Mouse (Mus musculus) forebrain, embryonic 16.5 days (tissue): ENCODE measurements around the gene Myh10. TPM values are rescaled to one million over a fixed set of nuclear protein-coding genes. Genes with fewer than 3 reads are reported as not detected.

Source experiments
- ATAC-seq: fragments of 200-750 bp; cut with Nextera tagmentation; 2 replicates; pipeline ENCODE4 v1.8.0; 2017; ENCODE audit warnings: mild to moderate bottlenecking, moderate library complexity
- H3K27ac ChIP-seq: fragments of 300-500 bp; sonication (generic); 2 replicates; pipeline ENCODE4 v1.5.1; 2014; ENCODE audit warnings: low read length, control low read depth
- H3K27me3 ChIP-seq: fragments of 300-500 bp; sonication (generic); replicated peaks from 2 replicates; pipeline ENCODE4 v1.6.1; 2014; ENCODE audit warnings: low read length; ENCODE audit not compliant: control insufficient read depth, insufficient read depth
- H3K36me3 ChIP-seq: fragments of 300-500 bp; sonication (generic); 2 replicates; pipeline ENCODE4 v1.6.1; 2014; ENCODE audit not compliant: control insufficient read depth, insufficient read depth
- H3K4me1 ChIP-seq: fragments of 300-500 bp; sonication (generic); replicated peaks from 2 replicates; pipeline ENCODE4 v1.6.1; 2014; ENCODE audit warnings: low read length; ENCODE audit not compliant: control insufficient read depth, insufficient read depth
- H3K4me2 ChIP-seq: fragments of 300-500 bp; sonication (generic); 2 replicates; pipeline ENCODE4 v1.6.1; 2014; ENCODE audit warnings: mild to moderate bottlenecking, low read length, control low read depth
- H3K4me3 ChIP-seq: fragments of 300-500 bp; sonication (generic); replicated peaks from 2 replicates; pipeline ENCODE4 v1.5.1; 2014; ENCODE audit warnings: mild to moderate bottlenecking, low read length, control low read depth
- H3K9ac ChIP-seq: fragments of 300-500 bp; sonication (generic); replicated peaks from 2 replicates; pipeline ENCODE4 v1.6.1; 2014; ENCODE audit warnings: low read depth, low read length, control low read depth
- H3K9me3 ChIP-seq: fragments of 300-500 bp; sonication (generic); 2 replicates; pipeline ENCODE4 v1.6.1; 2016; ENCODE audit warnings: low read length; ENCODE audit not compliant: control insufficient read depth
- WGBS: fragments of 180-500 bp; shearing (Covaris S2); extraction: QIAGEN DNeasy Blood & Tissue Kit; methylation state at CpG from one replicate; pipeline ENCODE4 v1.1.7; 2014; 5-methylcytosine and 5-hydroxymethylcytosine counted together
- polyA plus RNA-seq: library from polyadenylated mRNA; unstranded; fragments of >200 nt; fragmentation: Nextera tagmentation; extraction: Ambion mirVana; gene quantifications from 2 replicates; pipeline ENCODE4 v1.2.1, GENCODE M21; 2015

The Myh10 gene
- polyA plus RNA-seq, 1 experiment from 2014 or later, result 136 TPM

GRCm38 (mm10) chr11:68791794-68792193 is 100.4 kb downstream of the Myh10 start:
- Histone ChIP-seq H3K9me3 (no peaks in the 10 kb centered on the region), H3K27ac (no peak overlapping the region), H3K4me2 (no peak overlapping the region), H3K27me3 (no peaks in the 10 kb centered on the region), H3K36me3 (peaks cover 66% of the 10 kb centered on the region), H3K4me1 (no peaks in the 10 kb centered on the region), H3K4me3 (no peak overlapping the region), H3K9ac (no peak overlapping the region)
- WGBS, result 93% methylated on average over 9 of the region's 9 CpGs
- no peak for ATAC-seq

GRCm38 (mm10) chr11:68798258-68798657 is 106.9 kb downstream of the Myh10 start:
- no peak overlapping the region for H3K4me3 ChIP-seq
- H3K27me3 ChIP-seq, result no peaks in the 10 kb centered on the region
- no peak overlapping the region for H3K9ac ChIP-seq
- H3K27ac ChIP-seq, result no peak overlapping the region
- peaks cover 71% of the 10 kb centered on the region for H3K36me3 ChIP-seq
- H3K4me1 ChIP-seq, result no peaks in the 10 kb centered on the region
- 96% methylated on average over 10 of the region's 10 CpGs for WGBS
- no peak for ATAC-seq
- H3K9me3 ChIP-seq, result no peaks in the 10 kb centered on the region
- H3K4me2 ChIP-seq, result no peak overlapping the region

DNA sequence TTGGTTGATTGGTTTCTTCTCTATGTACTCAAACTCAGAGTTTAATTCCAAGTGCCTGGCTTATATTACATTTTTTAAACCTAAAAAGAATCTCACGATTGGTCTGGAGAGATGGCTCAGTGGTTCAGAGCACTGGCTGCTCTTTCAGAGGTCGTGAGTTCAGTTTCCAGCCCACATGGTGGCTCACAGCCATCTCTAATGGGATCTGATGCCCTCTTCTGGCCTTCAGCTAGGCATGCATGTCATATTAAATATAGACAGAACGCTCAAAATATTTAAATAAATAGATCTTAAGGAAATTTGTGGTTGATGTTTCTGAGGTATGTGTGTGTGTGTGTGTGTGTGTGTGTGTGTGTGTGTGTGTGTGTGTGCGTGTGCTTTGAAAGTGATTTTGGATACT is 113.8 kb downstream of the Myh10 start:
- no peak for ATAC-seq
- H3K36me3 ChIP-seq, result peaks cover 77% of the 10 kb centered on the region
- 65% methylated on average over 4 of the region's 4 CpGs for WGBS
- H3K27me3 ChIP-seq, result no peaks in the 10 kb centered on the region
- no peak overlapping the region for H3K27ac ChIP-seq
- no peaks in the 10 kb centered on the region for H3K4me1 ChIP-seq
- no peak overlapping the region for H3K4me3 ChIP-seq
- H3K9ac ChIP-seq, result no peak overlapping the region
- H3K9me3 ChIP-seq, result no peaks in the 10 kb centered on the region
- no peak overlapping the region for H3K4me2 ChIP-seq

DNA sequence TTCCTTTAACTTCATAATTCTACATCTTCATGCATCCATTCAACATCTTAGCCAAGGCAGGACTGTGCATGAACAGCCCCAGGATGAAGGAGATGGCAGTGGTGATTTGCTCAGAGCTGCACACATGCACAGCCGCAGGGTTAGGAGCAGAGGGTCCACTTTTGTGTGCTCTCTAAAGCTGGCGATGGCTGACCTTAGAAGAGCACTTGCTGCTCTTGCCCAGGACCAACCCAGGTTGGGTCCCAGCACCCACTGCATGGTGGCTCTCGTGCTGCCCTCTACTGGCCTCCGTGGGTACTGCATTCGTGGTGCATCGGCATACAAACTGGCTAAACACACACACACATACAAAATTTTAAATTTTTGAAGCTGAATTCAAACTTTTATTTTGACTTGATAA is 116.4 kb downstream of the Myh10 start:
- Histone ChIP-seq H3K9me3 (no peaks in the 10 kb centered on the region), H3K4me1 (no peaks in the 10 kb centered on the region), H3K36me3 (peaks cover 71% of the 10 kb centered on the region), H3K9ac (no peak overlapping the region), H3K27ac (no peak overlapping the region), H3K4me2 (no peak overlapping the region), H3K27me3 (no peaks in the 10 kb centered on the region), H3K4me3 (no peak overlapping the region)
- peak; percentile 23; the same call in 1 of the 2 replicates for ATAC-seq
- 37% methylated on average over 6 of the region's 6 CpGs for WGBS

GRCm38 (mm10) chr11:68811881-68812577 is 120.7 kb downstream of the Myh10 start:
- WGBS, result 85% methylated on average over 9 of the region's 9 CpGs
- no peak overlapping the region for H3K9ac ChIP-seq

DNA sequence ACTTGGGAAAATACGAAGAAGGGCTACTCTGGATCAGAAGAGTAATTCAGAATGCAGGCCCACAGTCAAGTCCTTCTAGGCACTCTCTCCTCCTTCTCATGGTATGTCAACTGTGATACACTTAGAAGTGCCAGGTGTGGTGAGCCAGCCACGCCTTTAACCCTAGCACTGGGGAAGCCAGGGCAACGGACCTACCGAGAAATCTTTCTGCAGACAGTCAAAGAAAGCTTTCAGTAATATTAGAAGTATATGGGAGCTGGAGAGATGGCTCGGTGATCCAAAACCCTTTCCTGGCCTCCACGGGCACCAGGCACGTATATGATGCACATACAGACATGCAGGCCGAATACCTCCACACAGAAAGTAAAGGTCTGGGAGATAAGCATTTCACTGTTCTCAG is 127.1 kb downstream of the Myh10 start:
- Histone ChIP-seq H3K27ac (no peak overlapping the region), H3K4me1 (no peaks in the 10 kb centered on the region), H3K4me2 (no peak overlapping the region), H3K9me3 (no peaks in the 10 kb centered on the region), H3K27me3 (no peaks in the 10 kb centered on the region), H3K9ac (no peak overlapping the region), H3K36me3 (peaks cover 42% of the 10 kb centered on the region), H3K4me3 (no peak overlapping the region)
- 91% methylated on average over 8 of the region's 8 CpGs for WGBS
- no peak for ATAC-seq

More at GRCm38 (mm10) chr11:68811881-68812577, 120.7 kb downstream of the Myh10 start:
- no peak for ATAC-seq
- peaks cover 71% of the 10 kb centered on the region for H3K36me3 ChIP-seq
- H3K4me1 ChIP-seq, result no peaks in the 10 kb centered on the region
- H3K27me3 ChIP-seq, result no peaks in the 10 kb centered on the region
- H3K4me3 ChIP-seq, result no peak overlapping the region
- no peak overlapping the region for H3K27ac ChIP-seq
- H3K9me3 ChIP-seq, result no peaks in the 10 kb centered on the region
- no peak overlapping the region for H3K4me2 ChIP-seq

DNA sequence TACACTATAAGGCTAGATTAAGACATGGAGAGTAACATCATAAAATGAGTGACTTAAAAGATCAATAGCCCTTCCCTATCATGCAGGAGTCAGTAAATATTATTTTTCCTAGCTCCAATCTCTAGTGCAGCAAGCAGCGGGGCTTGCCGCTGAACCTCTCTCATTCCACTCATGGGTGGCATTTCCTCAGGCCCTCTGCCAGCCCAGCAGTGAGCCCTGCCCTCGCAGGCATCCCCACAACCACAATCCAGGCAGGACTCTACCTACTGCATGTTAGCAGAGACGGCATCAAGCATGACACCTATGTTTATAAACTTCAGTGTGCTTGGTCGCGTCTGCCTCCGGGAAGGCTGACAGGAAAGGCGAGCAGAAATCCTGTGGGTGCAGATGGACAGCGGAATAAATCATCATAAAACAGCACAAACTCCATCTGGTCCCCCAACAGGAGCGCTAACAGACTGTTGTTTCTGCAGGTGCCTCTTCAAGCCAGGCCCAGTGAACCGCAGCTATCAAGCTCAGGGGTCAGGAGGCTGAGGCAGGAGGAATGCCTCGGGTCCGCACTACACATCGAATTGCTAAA is 128.0 kb downstream of the Myh10 start:
- Histone ChIP-seq H3K4me2 (no peak overlapping the region), H3K9me3 (no peaks in the 10 kb centered on the region), H3K4me1 (no peaks in the 10 kb centered on the region), H3K27ac (no peak overlapping the region), H3K27me3 (no peaks in the 10 kb centered on the region), H3K4me3 (no peak overlapping the region), H3K9ac (no peak overlapping the region), H3K36me3 (peaks cover 37% of the 10 kb centered on the region)
- WGBS, result 82% methylated on average over 14 of the region's 14 CpGs
- ATAC-seq, result no peak

GRCm38 (mm10) chr11:68822326-68822725 is 131.0 kb downstream of the Myh10 start:
- Histone ChIP-seq H3K27me3 (no peaks in the 10 kb centered on the region), H3K4me3 (no peak overlapping the region), H3K9me3 (no peaks in the 10 kb centered on the region), H3K4me1 (no peaks in the 10 kb centered on the region), H3K4me2 (no peak overlapping the region), H3K27ac (no peak overlapping the region), H3K36me3 (peaks cover 23% of the 10 kb centered on the region), H3K9ac (no peak overlapping the region)
- 86% methylated on average over 15 of the region's 15 CpGs for WGBS
- ATAC-seq, result no peak

DNA sequence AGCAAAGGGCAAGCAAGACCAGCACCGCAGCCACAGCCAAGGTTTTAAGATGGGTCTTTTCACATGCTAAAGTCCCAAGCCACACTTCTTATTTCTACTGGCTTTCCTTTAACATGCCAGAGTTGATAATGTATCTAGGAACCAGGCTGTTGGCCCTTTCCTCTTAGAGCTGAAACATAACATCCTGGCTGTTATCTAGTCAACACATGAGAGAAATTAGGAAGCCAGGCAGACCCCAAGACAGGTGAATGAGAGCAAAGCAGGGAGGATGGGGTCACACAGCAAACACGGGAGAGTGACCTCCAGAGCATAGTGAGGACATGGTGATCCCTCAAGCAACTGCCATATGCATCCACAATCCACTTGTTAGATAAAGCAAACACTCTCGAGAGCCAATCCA is 135.4 kb downstream of the Myh10 start:
- Histone ChIP-seq H3K9me3 (no peaks in the 10 kb centered on the region), H3K27me3 (no peaks in the 10 kb centered on the region), H3K27ac (no peak overlapping the region), H3K4me3 (no peak overlapping the region), H3K4me2 (no peak overlapping the region), H3K36me3 (peaks cover 15% of the 10 kb centered on the region), H3K9ac (no peak overlapping the region), H3K4me1 (no peaks in the 10 kb centered on the region)
- WGBS, result 82% methylated on average over 3 of the region's 3 CpGs
- ATAC-seq, result no peak
